Mouse (Mus musculus) hindbrain, embryonic 12.5 days (tissue): ENCODE measurements at regions not wholly inside any gene's neighbourhood (a gene's known extent, or its start where the extent isn't known, plus 50 kb on each side); places are given as distances from the start of the nearest gene placed in this dataset.
A peak's percentile ranks its signal among the peaks of the same experiment; 100 is the strongest.

ENCODE experiments used
- ATAC-seq: fragments of 200-750 bp; cut with Nextera tagmentation; 2 replicates; pipeline ENCODE4 v1.8.0; 2017; ENCODE audit warnings: moderate TSS enrichment; ENCODE audit not compliant: low FRiP score
- H3K27ac ChIP-seq: fragments of 300-500 bp; sonication (generic); 2 replicates; pipeline ENCODE4 v1.5.1; 2016; ENCODE audit warnings: mild to moderate bottlenecking
- H3K27me3 ChIP-seq: fragments of 300-500 bp; sonication (generic); 2 replicates; pipeline ENCODE4 v1.6.1; 2016; ENCODE audit warnings: mild to moderate bottlenecking
- H3K36me3 ChIP-seq: fragments of 300-500 bp; sonication (generic); 2 replicates; pipeline ENCODE4 v1.6.1; 2016; ENCODE audit warnings: mild to moderate bottlenecking
- H3K4me1 ChIP-seq: fragments of 300-500 bp; sonication (generic); 2 replicates; pipeline ENCODE4 v1.6.1; 2016
- H3K4me2 ChIP-seq: fragments of 300-500 bp; sonication (generic); replicated peaks from 2 replicates; pipeline ENCODE4 v1.6.1; 2016; ENCODE audit warnings: mild to moderate bottlenecking
- H3K4me3 ChIP-seq: fragments of 300-500 bp; sonication (generic); 2 replicates; pipeline ENCODE4 v1.5.1; 2016; ENCODE audit warnings: mild to moderate bottlenecking
- H3K9ac ChIP-seq: fragments of 300-500 bp; sonication (generic); 2 replicates; pipeline ENCODE4 v1.6.1; 2016; ENCODE audit warnings: mild to moderate bottlenecking, moderate library complexity
- H3K9me3 ChIP-seq: fragments of 300-500 bp; sonication (generic); replicated peaks from 2 replicates; pipeline ENCODE4 v1.6.1; 2016; ENCODE audit warnings: mild to moderate bottlenecking
- WGBS: fragments of 180-500 bp; shearing (Covaris S2); methylation state at CpG from one replicate; pipeline ENCODE4 v1.1.7; 2016; 5-methylcytosine and 5-hydroxymethylcytosine counted together

DNA sequence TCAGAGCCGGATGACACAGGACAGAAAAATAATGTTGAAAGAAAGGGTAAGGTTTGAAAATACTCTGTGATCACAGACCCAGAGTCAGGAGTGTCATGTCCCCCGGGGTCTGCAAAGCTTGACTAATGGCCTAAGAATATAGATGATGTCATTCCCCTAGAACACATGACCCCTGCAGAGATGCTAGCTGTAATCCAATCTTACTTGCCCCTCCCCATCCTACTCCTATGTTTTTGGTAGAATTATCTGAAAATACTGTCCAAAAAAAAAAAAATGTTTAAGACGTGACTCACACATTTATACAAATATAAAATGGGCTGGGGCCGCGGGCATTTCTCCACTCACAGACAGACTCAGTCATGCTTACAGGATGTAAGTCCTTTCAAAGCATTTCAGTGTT lies 210.3 kb upstream of the Jmjd1c start:
- no peak overlapping the region for H3K27ac ChIP-seq
- WGBS: 68% methylated on average over 5 of the region's 5 CpGs
- H3K4me2 ChIP-seq: no peak overlapping the region
- no peak overlapping the region for H3K4me3 ChIP-seq
- no peaks in the 10 kb centered on the region for H3K4me1 ChIP-seq
- no peaks in the 10 kb centered on the region for H3K27me3 ChIP-seq
- H3K36me3 ChIP-seq: no peaks in the 10 kb centered on the region
- ATAC-seq: no peak
- H3K9ac ChIP-seq: no peak overlapping the region
- no peaks in the 10 kb centered on the region for H3K9me3 ChIP-seq

DNA sequence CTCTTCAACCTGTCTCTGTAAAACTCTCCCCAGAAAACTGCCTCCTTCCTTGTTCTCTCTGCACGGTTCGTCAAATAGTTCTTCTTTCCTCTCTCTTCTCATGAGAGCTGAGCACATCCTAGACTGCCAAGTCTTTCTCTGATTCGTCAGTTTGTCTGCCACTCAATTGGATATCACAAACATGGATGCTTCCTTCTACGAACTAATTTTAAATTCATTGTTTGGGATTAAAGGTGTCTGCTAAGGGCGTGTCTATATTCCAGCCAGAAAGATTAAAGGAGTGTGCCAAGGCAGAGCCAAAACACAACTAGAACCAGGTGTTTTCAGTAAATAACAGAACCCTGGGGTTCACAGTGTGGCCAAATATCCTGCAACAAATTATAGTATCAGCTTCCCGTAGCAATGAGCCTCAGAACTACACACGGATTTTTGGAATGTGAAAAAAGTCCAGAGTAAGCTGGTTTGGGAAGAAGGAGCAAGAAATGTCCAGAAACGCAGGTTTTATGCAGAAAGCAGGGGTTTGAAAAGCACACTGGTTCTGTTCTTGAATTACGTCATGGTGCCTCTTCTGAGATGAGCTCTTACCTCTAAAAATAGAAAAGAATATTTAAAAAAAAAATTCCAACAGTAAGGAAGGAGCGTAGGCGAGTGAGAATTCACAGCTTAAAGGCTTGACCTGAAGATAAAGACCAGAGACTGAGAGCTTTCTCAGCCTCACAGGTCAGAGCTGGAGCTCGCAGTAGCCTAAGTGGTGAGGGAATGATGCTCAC lies 206.0 kb upstream of the Jmjd1c start:
- Histone ChIP-seq H3K4me2 (no peak overlapping the region), H3K4me3 (no peak overlapping the region), H3K27ac (no peak overlapping the region), H3K27me3 (no peaks in the 10 kb centered on the region), H3K9me3 (no peaks in the 10 kb centered on the region), H3K36me3 (no peaks in the 10 kb centered on the region), H3K9ac (no peak overlapping the region), H3K4me1 (no peaks in the 10 kb centered on the region)
- WGBS: 85% methylated on average over 12 of the region's 12 CpGs
- ATAC-seq: no peak

DNA sequence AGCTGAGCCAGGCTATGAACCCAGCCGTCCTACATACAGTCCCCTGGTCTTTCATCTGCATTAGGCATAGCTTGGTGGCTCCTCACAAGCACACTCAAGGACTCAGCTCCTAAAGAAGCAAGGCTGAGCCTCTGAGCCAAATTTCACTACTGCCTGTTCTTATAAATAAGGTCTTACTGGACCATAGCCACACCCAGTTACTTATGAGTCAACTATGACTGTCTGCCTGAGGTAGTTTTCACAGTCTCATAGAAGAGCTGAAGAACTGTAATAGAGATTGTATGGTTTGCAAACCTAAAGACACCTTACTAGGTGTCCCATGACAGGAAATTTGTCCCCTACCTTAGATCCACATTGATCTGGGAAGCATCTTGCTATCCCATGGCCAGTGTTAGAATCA lies 204.1 kb upstream of the Jmjd1c start:
- no peaks in the 10 kb centered on the region for H3K27me3 ChIP-seq

DNA sequence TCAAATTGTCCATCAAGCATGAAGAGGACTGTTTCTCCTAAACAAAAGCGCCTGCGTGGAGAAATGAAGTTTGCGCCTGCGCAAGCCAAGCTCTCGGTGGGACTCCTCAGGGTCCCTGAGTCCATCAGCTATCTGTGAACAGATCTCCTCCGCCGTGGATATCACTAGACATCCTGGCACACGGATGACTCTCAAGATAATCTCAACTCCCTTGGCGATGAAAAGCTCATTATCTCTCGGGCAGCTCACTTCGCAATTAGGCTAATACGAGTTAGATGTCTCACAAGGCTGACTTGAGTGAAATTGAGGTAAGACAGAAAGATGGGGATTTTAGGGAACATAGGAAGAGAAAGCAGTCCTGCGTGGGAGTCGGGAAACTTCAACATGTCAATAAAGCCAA lies 202.1 kb upstream of the Jmjd1c start:
- H3K9me3 ChIP-seq: no peaks in the 10 kb centered on the region
- no peak overlapping the region for H3K27ac ChIP-seq
- no peaks in the 10 kb centered on the region for H3K27me3 ChIP-seq
- H3K4me2 ChIP-seq: no peak overlapping the region
- no peaks in the 10 kb centered on the region for H3K36me3 ChIP-seq
- no peak overlapping the region for H3K4me3 ChIP-seq
- peaks cover 10% of the 10 kb centered on the region; the same call in 1 of the 2 replicates for H3K4me1 ChIP-seq
- WGBS: 90% methylated on average over 14 of the region's 14 CpGs
- H3K9ac ChIP-seq: no peak overlapping the region
- no peak for ATAC-seq

More for the DNA sequence above, 204.1 kb upstream of the Jmjd1c start:
- H3K9me3 ChIP-seq: no peaks in the 10 kb centered on the region
- H3K4me3 ChIP-seq: no peak overlapping the region
- H3K9ac ChIP-seq: no peak overlapping the region
- no peak for ATAC-seq
- 86% methylated on average over 1 of the region's 1 CpGs for WGBS
- no peaks in the 10 kb centered on the region for H3K36me3 ChIP-seq
- H3K4me1 ChIP-seq: no peaks in the 10 kb centered on the region
- H3K27ac ChIP-seq: no peak overlapping the region
- no peak overlapping the region for H3K4me2 ChIP-seq

DNA sequence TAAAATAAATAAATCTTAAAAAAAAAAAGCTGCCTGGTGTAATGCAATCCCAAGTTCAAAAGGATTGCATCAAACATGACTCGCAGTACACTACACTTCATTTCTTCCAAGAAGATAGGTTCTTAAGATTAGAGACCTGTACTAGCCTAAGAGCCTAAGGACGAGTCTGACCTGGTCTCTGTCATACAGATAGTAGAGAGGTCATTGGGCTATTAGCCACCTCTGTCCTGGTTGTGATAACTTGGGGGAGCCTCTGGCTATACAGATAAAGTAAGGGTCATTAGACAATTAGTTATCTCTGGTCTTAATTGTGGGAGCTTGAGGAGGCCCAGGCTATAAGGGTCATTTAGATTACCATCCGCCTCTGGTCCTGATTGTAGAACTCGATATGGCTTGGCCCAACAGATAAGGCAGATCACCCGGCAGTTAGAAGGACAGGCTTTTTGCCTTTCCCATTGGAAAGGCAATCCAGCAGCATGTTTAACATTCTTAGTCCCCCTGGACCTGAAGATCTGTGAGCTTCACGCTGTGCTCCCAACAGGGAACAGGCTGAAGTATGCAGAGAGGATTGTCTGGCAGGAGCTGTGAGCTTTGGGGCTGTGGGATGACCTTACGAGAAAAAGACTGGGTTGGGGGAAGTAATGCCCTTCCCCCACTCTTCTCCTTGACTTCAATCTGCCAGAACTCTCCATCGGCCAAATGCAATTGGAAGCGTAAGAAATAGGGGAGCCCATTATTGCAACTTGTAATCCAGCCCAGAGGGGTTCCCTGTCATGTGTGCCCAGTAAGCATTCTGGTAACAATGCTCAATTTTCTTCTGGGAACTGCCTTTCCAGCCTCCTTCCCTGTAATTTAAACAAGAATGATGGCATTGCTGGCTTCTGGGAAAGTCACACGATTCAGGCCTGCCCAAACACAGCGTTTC lies 199.0 kb upstream of the Jmjd1c start:
- Histone ChIP-seq H3K9ac (no peak overlapping the region), H3K9me3 (no peaks in the 10 kb centered on the region), H3K4me2 (no peak overlapping the region), H3K4me1 (peaks cover 19% of the 10 kb centered on the region), H3K27me3 (no peaks in the 10 kb centered on the region), H3K27ac (no peak overlapping the region), H3K36me3 (no peaks in the 10 kb centered on the region), H3K4me3 (no peak overlapping the region)
- no peak for ATAC-seq
- WGBS: 30% methylated on average over 11 of the region's 11 CpGs

DNA sequence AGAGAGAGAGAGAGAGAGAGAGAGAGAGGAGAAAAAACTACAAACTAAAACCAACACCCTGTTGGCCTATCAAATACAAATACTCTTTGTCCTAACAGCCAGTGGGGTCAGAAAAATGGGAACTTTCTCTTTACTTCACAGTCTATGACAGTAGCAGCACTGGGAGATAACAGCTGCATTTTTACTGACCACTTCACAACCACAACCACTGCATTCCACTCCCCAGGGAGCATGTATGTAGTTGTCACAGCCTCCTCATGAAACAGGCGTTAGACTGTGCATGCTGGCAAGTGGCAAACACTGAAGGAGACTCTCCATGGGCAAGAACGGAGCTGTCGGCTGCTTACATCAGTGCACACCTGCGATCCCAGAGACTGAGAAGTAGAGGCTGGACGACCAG lies 196.2 kb upstream of the Jmjd1c start:
- ATAC-seq: no peak
- Histone ChIP-seq H3K9ac (no peak overlapping the region), H3K36me3 (no peaks in the 10 kb centered on the region), H3K9me3 (no peaks in the 10 kb centered on the region), H3K4me2 (no peak overlapping the region), H3K27me3 (no peaks in the 10 kb centered on the region), H3K4me1 (peaks cover 19% of the 10 kb centered on the region), H3K27ac (no peak overlapping the region), H3K4me3 (no peak overlapping the region)
- WGBS: 84% methylated on average over 5 of the region's 5 CpGs

DNA sequence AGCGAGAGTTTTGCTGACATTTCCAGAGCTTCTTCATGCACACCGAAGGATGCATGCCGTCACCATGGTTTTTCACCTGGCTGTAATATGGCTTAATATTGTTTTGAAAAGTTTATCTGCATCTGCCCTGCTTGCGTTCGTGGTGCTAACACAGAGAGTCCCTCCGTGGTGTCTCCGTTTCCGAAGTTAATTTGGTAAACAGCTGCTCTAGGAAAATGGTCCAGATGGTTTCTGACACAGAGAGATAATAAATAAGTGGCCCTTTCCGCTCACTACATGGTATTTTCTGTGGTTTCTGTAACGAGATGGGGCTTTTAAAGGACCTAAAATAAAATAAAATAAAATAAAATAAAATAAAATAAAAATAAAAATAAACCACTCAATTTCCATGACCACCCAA lies 195.1 kb upstream of the Jmjd1c start:
- Histone ChIP-seq H3K27ac (no peak overlapping the region), H3K9ac (no peak overlapping the region), H3K9me3 (no peaks in the 10 kb centered on the region), H3K4me2 (no peak overlapping the region), H3K4me3 (no peak overlapping the region), H3K27me3 (no peaks in the 10 kb centered on the region), H3K4me1 (peaks cover 19% of the 10 kb centered on the region), H3K36me3 (no peaks in the 10 kb centered on the region)
- no peak for ATAC-seq
- 58% methylated on average over 10 of the region's 10 CpGs for WGBS

- peak overlapping the region; percentile 48 for H3K4me2 ChIP-seq
- H3K4me3 ChIP-seq: peak overlapping the region; percentile 15
- no peaks in the 10 kb centered on the region for H3K9me3 ChIP-seq
- H3K4me1 ChIP-seq: peaks cover 19% of the 10 kb centered on the region
- 0 out of 2 replicates have a peak, but pooled peaks have one; percentile 44 for ATAC-seq
- 2% methylated on average over 9 of the region's 9 CpGs for WGBS
- H3K36me3 ChIP-seq: no peaks in the 10 kb centered on the region
- no peaks in the 10 kb centered on the region for H3K27me3 ChIP-seq
- H3K27ac ChIP-seq: no peak overlapping the region
- peak overlapping the region; percentile 18; the same call in 1 of the 2 replicates for H3K9ac ChIP-seq
Observed at GRCm38 (mm10) chr10:66901873-66902272, 194.1 kb upstream of the Jmjd1c start.

DNA sequence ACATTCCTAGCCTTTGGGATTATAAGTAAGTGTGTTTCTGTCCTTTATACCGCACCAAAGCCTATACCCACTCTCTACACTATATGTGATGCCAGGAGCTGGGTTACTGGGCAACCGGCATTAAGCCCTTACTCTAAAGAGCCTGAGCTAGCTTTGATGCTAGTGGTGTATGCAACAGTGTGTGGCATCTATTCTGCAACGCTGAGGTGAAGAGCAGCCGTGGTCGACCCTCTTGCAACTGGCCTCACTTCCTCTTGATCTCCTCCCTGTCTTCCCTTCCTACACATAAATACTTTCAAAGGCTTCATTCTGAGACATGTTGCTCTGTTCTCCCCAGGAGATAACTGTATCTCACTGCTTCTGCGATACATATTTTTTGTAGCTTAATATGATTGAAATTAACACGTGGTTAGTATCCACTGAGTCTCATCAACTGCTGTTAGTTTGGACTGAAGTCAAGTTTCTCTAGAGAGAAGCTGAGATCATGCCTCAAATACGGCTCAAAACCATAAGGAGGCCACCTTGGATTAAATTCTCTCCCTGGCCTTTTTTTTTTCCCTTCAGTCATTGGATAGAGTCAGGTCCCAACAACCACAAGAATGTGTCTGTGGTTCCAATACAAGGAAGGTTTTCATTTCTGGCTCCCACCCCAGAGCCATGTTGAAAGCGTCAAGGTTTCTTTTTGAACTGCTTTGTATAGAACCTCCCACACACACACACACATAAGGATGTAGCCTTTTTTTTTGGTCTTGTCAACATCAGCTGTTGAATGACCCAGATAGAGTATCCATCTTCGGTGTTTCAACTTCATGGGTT lies 191.2 kb upstream of the Jmjd1c start:
- Histone ChIP-seq H3K27ac (no peak overlapping the region), H3K9me3 (no peaks in the 10 kb centered on the region), H3K27me3 (no peaks in the 10 kb centered on the region), H3K4me2 (no peak overlapping the region), H3K36me3 (no peaks in the 10 kb centered on the region), H3K9ac (no peak overlapping the region), H3K4me3 (no peak overlapping the region), H3K4me1 (peaks cover 9% of the 10 kb centered on the region)
- 76% methylated on average over 10 of the region's 10 CpGs for WGBS
- no peak for ATAC-seq

- Histone ChIP-seq H3K27me3 (no peaks in the 10 kb centered on the region), H3K4me3 (no peak overlapping the region), H3K9me3 (no peaks in the 10 kb centered on the region), H3K9ac (no peak overlapping the region), H3K4me2 (no peak overlapping the region), H3K4me1 (peaks cover 16% of the 10 kb centered on the region), H3K27ac (no peak overlapping the region), H3K36me3 (no peaks in the 10 kb centered on the region)
- WGBS: 68% methylated on average over 4 of the region's 4 CpGs
- ATAC-seq: no peak
Observed at GRCm38 (mm10) chr10:66907842-66908241, 188.1 kb upstream of the Jmjd1c start.

DNA sequence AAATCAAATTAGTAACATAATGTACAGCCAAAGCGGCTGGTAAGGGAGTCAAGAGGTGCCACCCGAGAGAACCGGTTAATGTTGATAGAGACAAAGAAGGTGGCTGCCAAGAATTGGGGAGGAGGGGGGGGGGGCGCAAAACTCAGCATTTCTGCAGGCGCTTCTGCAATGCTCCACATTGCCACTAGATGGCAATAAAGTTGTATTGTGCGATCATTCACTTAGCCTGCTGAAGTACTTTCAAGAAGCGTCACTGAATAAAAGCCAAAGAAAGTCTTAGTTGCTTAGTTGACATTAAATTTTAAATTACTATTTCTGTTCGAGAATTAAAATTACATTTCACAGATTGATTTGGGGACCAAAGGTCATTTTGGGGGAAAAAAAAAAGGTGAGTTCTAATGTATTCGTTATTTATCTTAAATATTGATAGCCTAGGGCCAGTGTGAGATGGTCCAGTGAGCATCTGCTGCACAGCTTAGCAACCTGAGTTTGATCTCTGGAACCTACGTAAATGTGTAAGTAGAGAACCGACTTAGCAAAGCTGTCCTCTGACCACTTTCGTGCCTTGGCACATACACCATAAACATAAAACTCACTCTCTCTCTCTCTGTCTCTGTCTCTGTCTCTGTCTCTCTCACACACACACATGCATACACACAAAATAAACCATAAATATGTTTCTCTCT lies 186.6 kb upstream of the Jmjd1c start:
- H3K4me3 ChIP-seq: no peak overlapping the region

More for the DNA sequence above, 186.6 kb upstream of the Jmjd1c start:
- Histone ChIP-seq H3K36me3 (no peaks in the 10 kb centered on the region), H3K27me3 (no peaks in the 10 kb centered on the region), H3K9me3 (no peaks in the 10 kb centered on the region), H3K9ac (no peak overlapping the region), H3K27ac (no peak overlapping the region), H3K4me2 (no peak overlapping the region), H3K4me1 (peaks cover 30% of the 10 kb centered on the region)
- WGBS: 14% methylated on average over 12 of the region's 12 CpGs
- ATAC-seq: peak; percentile 39
